Mouse (Mus musculus): ENCODE results near the gene Jund. TPM values are rescaled to one million over a fixed set of nuclear protein-coding genes. Genes with fewer than 3 reads are reported as not detected.

Jund gene
- polyA plus RNA-seq, 1 experiment from 2014 or later = 94.3 TPM

GRCm38 (mm10) chr8:70718297-70718696 is 19.5 kb downstream of the Jund start, which contains the start of gene Gm3336:
Gm3336 (plus strand) TSS chr8:70718543.
- H3K27ac ChIP-seq = no peak within 1 kb of the TSS
- H3K36me3 ChIP-seq = no peaks in the 10 kb centered on the region
- H3K27me3 ChIP-seq = peaks cover 24% of the 10 kb centered on the region; the same call in 1 of the 2 replicates
- H3K9ac ChIP-seq = 0 out of 2 replicates have a peak within 1 kb of the TSS, but pooled peaks have one; percentile 46
- ATAC-seq (ENCODE audit: low FRiP score) = no peak
- H3K9me3 ChIP-seq = no peaks in the 10 kb centered on the region
- H3K4me2 ChIP-seq = peak within 1 kb of the TSS; percentile 29; the same call in 1 of the 2 replicates
- WGBS = 2% methylated on average over 19 of the region's 19 CpGs
- 0 out of 2 replicates have a peak, but pooled peaks cover 3% of the 10 kb centered on the region for H3K4me1 ChIP-seq (replicated peaks)
- no peak within 1 kb of the TSS for H3K4me3 ChIP-seq

DNA sequence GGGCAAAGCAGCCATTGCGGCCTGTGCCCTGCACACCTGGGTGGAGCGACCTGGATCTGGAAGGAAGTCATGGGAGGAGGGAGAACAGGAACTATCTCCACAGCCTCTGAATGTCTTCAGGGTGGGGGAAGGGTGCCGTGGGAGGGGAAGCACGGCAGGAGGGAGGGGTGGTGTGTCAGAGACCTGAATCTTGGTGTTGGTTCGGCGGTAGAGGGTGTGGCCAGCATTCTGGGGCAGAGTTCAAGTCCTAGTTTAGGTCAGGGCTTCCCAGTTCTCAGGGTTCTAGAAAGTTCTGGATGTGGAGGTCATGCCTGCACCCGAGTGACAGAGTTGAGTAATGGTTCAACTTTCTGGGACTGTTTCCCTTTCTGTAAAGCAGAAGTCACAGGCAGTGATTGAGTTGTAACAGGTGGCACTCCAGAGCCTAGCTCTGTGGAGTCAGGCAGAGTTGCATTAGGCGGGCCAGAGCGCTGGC is 21.1 kb downstream of the Jund start:
- WGBS = 76% methylated on average over 9 of the region's 9 CpGs

GRCm38 (mm10) chr8:70720739-70721138 is 22.0 kb downstream of the Jund start:
- H3K36me3 ChIP-seq = no peaks in the 10 kb centered on the region
- ATAC-seq (ENCODE audit: low FRiP score) = 0 out of 2 replicates have a peak, but pooled peaks have one; percentile 47

More for the DNA sequence above, 21.1 kb downstream of the Jund start:
- Histone ChIP-seq H3K4me2 (no peak overlapping the region), H3K27ac (no peak overlapping the region), H3K27me3 (peaks cover 24% of the 10 kb centered on the region; the same call in 1 of the 2 replicates), H3K9ac (no peak overlapping the region), H3K36me3 (no peaks in the 10 kb centered on the region), H3K4me1 (replicated peaks) (0 out of 2 replicates have a peak, but pooled peaks cover 3% of the 10 kb centered on the region), H3K4me3 (no peak overlapping the region), H3K9me3 (no peaks in the 10 kb centered on the region)
- no peak for ATAC-seq (ENCODE audit: low FRiP score)

GRCm38 (mm10) chr8:70721601-70722000 is 22.9 kb downstream of the Jund start:
- Histone ChIP-seq H3K27me3 (peaks cover 34% of the 10 kb centered on the region), H3K36me3 (no peaks in the 10 kb centered on the region), H3K27ac (no peak overlapping the region), H3K4me1 (replicated peaks) (0 out of 2 replicates have a peak, but pooled peaks cover 3% of the 10 kb centered on the region), H3K9ac (peak overlapping the region; percentile 19; the same call in 1 of the 2 replicates), H3K4me2 (no peak overlapping the region), H3K4me3 (no peak overlapping the region), H3K9me3 (no peaks in the 10 kb centered on the region)
- ATAC-seq (ENCODE audit: low FRiP score) = no peak
- WGBS = 86% methylated on average over 8 of the region's 8 CpGs

More at GRCm38 (mm10) chr8:70720739-70721138, 22.0 kb downstream of the Jund start:
- Histone ChIP-seq H3K9me3 (no peaks in the 10 kb centered on the region), H3K4me3 (no peak overlapping the region), H3K27ac (no peak overlapping the region), H3K4me1 (replicated peaks) (0 out of 2 replicates have a peak, but pooled peaks cover 3% of the 10 kb centered on the region), H3K27me3 (peaks cover 26% of the 10 kb centered on the region; the same call in 1 of the 2 replicates), H3K9ac (no peak overlapping the region), H3K4me2 (no peak overlapping the region)
- WGBS = 9% methylated on average over 3 of the region's 3 CpGs

DNA sequence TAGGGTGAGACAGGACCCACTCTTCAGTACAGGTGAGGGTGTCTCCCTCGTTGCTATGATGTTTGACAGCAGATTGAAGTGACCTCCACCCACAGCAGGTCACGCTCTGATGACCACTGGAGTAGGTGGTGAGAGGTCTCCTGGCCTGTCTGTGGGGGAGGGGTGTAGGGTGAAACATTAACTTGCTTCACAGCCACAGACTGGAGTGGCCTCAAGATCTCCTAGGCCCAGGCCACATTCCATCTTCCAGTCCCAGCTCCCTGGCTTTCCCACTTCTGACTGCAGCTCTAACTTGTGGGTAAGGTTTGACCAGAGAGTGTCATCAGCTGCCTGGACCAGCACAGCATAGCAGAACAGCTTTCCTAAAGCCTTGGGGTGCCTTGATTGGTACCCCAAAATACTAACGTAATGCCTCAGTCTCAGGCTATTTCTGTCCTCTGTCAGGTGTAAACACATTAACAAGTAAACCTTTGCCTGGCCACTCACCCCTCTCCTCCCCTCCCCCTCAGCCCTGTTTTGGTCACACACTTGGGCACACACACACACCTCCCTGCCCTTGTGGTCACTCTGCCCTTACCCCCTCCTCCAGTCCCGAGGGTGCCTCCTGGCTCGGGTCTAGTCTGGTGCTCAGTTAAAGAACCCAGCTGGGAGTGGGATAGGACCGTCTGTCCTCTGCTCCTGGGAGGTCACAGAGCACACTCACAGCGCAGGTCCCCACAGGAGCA is 24.9 kb downstream of the Jund start, which contains the start of gene Pde4c:
Gene Pde4c, plus strand, starts transcription at position 235 of the 725 bp plus-strand sequence.
- Histone ChIP-seq H3K27me3 (peaks cover 37% of the 10 kb centered on the region), H3K4me3 (no peak within 1 kb of the TSS), H3K4me1 (replicated peaks) (no peaks in the 10 kb centered on the region), H3K27ac (no peak within 1 kb of the TSS), H3K36me3 (no peaks in the 10 kb centered on the region), H3K9me3 (no peaks in the 10 kb centered on the region), H3K4me2 (no peak within 1 kb of the TSS), H3K9ac (peak within 1 kb of the TSS; percentile 35; the same call in 1 of the 2 replicates)
- 55% methylated on average over 7 of the region's 7 CpGs for WGBS
- ATAC-seq (ENCODE audit: low FRiP score) = no peak

DNA sequence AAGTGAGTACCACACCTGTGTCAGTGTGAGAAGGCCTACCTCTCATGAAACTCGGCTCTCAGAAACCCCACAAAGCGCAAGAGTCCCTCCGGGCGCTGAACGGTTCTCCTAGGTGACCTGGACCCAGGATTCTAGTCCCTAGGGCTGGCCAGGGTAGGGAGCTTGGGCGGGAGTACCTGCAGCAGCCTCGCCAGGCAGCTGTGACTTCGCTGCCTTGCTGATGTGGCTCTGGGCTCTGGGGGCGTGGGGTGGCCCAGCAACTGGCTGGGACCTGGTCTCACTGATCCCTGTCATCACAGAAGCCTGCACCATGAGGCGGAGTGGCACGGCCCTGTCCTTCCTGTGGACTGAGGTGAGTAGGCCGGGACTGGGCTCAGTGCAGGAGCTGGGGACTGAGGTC is 25.5 kb downstream of the Jund start:
- no peak overlapping the region for H3K27ac ChIP-seq
- 83% methylated on average over 12 of the region's 12 CpGs for WGBS
- peaks cover 42% of the 10 kb centered on the region for H3K27me3 ChIP-seq
- H3K36me3 ChIP-seq = no peaks in the 10 kb centered on the region
- H3K4me2 ChIP-seq = no peak overlapping the region
- no peak for ATAC-seq (ENCODE audit: low FRiP score)
- no peak overlapping the region for H3K4me3 ChIP-seq
- H3K4me1 ChIP-seq (replicated peaks) = no peaks in the 10 kb centered on the region
- H3K9me3 ChIP-seq = no peaks in the 10 kb centered on the region
- 0 out of 2 replicates have a peak overlapping the region, but pooled peaks have one; percentile 35 for H3K9ac ChIP-seq

DNA sequence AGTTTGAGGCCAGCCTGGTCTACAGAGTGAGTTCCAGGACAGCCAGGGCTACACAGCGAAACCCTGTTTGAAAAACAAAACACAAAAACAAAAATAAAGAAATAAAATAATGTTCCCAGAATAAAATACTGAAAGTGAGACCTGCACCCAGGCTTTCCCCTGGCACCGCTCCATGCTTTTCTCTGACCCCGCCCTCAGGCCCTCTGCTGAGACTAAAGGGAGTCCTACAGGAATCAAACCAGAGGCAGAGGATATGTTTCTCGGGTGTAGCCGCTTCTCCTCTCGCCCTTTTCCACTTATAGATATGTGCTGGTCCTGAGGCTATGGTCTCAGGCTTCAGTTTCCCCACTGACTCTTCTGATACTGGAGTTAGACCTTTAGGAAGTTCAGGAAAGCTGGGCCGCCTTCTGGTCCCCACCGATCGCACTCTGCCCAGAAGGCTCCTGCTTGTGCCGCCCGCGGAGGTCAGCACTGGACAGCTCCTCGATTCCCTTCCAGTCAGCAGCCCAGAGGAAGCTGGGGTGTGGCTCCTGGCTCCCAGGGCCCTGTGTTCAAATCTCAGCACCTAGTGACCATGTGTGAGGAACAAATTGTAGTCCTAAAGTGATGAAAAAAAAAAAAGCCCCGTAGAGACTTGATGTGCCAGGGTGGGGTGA is 27.2 kb downstream of the Jund start:
- 32% methylated on average over 14 of the region's 14 CpGs for WGBS

GRCm38 (mm10) chr8:70726721-70727120 is 28.0 kb downstream of the Jund start:
- Histone ChIP-seq H3K36me3 (no peaks in the 10 kb centered on the region), H3K4me3 (no peak overlapping the region), H3K9ac (no peak overlapping the region), H3K27me3 (peaks cover 59% of the 10 kb centered on the region), H3K4me1 (replicated peaks) (peaks cover 6% of the 10 kb centered on the region), H3K4me2 (no peak overlapping the region), H3K9me3 (no peaks in the 10 kb centered on the region), H3K27ac (no peak overlapping the region)
- WGBS = 51% methylated on average over 11 of the region's 11 CpGs
- no peak for ATAC-seq (ENCODE audit: low FRiP score)

More for the DNA sequence above, 27.2 kb downstream of the Jund start:
- Histone ChIP-seq H3K4me3 (no peak overlapping the region), H3K36me3 (no peaks in the 10 kb centered on the region), H3K4me2 (no peak overlapping the region), H3K27me3 (peaks cover 52% of the 10 kb centered on the region), H3K27ac (no peak overlapping the region), H3K9ac (no peak overlapping the region), H3K4me1 (replicated peaks) (peaks cover 6% of the 10 kb centered on the region), H3K9me3 (no peaks in the 10 kb centered on the region)
- no peak for ATAC-seq (ENCODE audit: low FRiP score)

- WGBS = 7% methylated on average over 34 of the region's 34 CpGs
- H3K36me3 ChIP-seq = no peaks in the 10 kb centered on the region
- H3K4me2 ChIP-seq = peak overlapping the region; percentile 47
- peaks cover 6% of the 10 kb centered on the region for H3K4me1 ChIP-seq (replicated peaks)
- H3K9ac ChIP-seq = peak overlapping the region; percentile 43; the same call in 1 of the 2 replicates
- peak overlapping the region; percentile 26 for H3K4me3 ChIP-seq
- H3K27ac ChIP-seq = no peak overlapping the region
- peak; percentile 30; the same call in 1 of the 2 replicates for ATAC-seq (ENCODE audit: low FRiP score)
- H3K27me3 ChIP-seq = peaks cover 78% of the 10 kb centered on the region
- no peaks in the 10 kb centered on the region for H3K9me3 ChIP-seq
These were observed 31.2 kb downstream of the Jund start for GRCm38 (mm10) chr8:70729808-70730475.

DNA sequence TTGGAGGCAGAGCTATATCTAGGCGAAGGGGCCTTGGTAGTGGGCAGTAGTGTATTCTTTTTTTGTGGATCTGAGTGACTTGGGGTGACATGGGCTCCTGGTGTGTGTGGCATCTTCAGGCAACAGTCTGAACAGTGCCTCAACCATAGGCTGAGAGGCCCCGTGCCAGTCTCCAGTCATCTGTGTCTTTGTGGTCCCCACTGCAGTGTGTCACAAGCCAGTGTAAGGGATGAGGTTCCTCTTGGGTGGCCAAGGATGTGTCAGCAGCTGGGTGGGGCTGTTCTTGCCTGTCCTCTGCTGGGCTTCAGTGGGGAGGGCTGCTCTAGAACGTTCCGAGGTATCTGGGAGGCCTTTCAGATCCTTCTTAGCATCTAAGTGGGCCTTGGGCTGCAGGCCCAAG is 32.2 kb downstream of the Jund start:
- Histone ChIP-seq H3K9me3 (no peaks in the 10 kb centered on the region), H3K27me3 (peaks cover 77% of the 10 kb centered on the region), H3K4me2 (no peak overlapping the region), H3K4me3 (no peak overlapping the region), H3K9ac (no peak overlapping the region), H3K36me3 (no peaks in the 10 kb centered on the region), H3K4me1 (replicated peaks) (peaks cover 6% of the 10 kb centered on the region), H3K27ac (no peak overlapping the region)
- no peak for ATAC-seq (ENCODE audit: low FRiP score)
- WGBS = 95% methylated on average over 4 of the region's 4 CpGs

GRCm38 (mm10) chr8:70737705-70738104 is 39.0 kb downstream of the Jund start:
- peaks cover 46% of the 10 kb centered on the region for H3K27me3 ChIP-seq
- H3K4me3 ChIP-seq = no peak overlapping the region
- no peak for ATAC-seq (ENCODE audit: low FRiP score)
- no peaks in the 10 kb centered on the region for H3K36me3 ChIP-seq
- WGBS = 72% methylated on average over 5 of the region's 5 CpGs
- H3K9ac ChIP-seq = no peak overlapping the region
- no peak overlapping the region for H3K4me2 ChIP-seq
- H3K9me3 ChIP-seq = no peaks in the 10 kb centered on the region
- peaks cover under 1% of the 10 kb centered on the region; the same call in 1 of the 2 replicates for H3K4me1 ChIP-seq (replicated peaks)
- no peak overlapping the region for H3K27ac ChIP-seq

DNA sequence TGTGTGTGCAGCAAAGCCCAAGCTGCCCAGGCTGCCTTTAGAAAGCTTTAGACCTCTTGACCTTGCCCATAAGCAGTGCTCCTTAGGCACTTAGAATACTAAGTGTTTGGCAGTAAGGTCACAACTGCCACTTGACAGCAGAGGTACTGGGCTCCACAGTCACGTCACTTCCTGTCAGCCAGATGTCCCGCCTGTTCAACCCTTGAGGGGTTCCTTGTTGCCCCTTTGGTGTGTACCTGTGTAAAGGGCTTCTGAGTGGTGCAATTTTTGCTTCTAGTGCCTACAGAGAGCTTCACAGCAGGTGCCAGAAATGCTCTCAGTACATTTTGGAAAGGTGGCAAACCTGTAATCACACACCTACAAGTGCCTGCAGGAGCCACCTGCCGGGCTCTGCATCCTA is 39.5 kb downstream of the Jund start:
- no peaks in the 10 kb centered on the region for H3K9me3 ChIP-seq
- 61% methylated on average over 3 of the region's 3 CpGs for WGBS
- H3K4me2 ChIP-seq = no peak overlapping the region
- peaks cover 46% of the 10 kb centered on the region for H3K27me3 ChIP-seq
- no peaks in the 10 kb centered on the region for H3K36me3 ChIP-seq
- H3K27ac ChIP-seq = no peak overlapping the region
- H3K4me3 ChIP-seq = no peak overlapping the region
- no peak for ATAC-seq (ENCODE audit: low FRiP score)
- peaks cover 5% of the 10 kb centered on the region for H3K4me1 ChIP-seq (replicated peaks)
- no peak overlapping the region for H3K9ac ChIP-seq

All from hindbrain, embryonic 13.5 days (tissue).